In genomic region chr2:34920144-34920543, GRCm38 (mm10) we compare ENCODE assay signal across 21 mouse cellular contexts. TPM values are rescaled to one million over a fixed set of nuclear protein-coding genes. Genes with fewer than 3 reads are reported as not detected.
DNase-seq lines count a peak whose midpoint lies in the region; ATAC-seq and TF ChIP-seq lines count a peak whose summit lies in the region.
"Had no signal": no experiment of that assay in that cellular context is flagged by ENCODE, and none has a peak within 500 bp of the region (broad histone marks: within the 10 kb centered on the region; RNA-seq: fewer than 3 reads in every experiment).

No protein-coding gene starts in this region.

- no peaks in the 10 kb centered on the region for H3K9me3 ChIP-seq in heart, embryonic 15.5 days (replicated peaks)
- no peaks in the 10 kb centered on the region for H3K9me3 ChIP-seq in ES-Bruce4 (replicated peaks; ENCODE audit: control insufficient read depth, insufficient read depth, low read length, poor library complexity, severe bottlenecking)
- no peaks in the 10 kb centered on the region for H3K9me3 ChIP-seq in forebrain, embryonic 16.5 days (ENCODE audit: control insufficient read depth, low read length)
- H3K9me3 ChIP-seq: forebrain, embryonic 15.5 days; hindbrain, embryonic 15.5 days; intestine, embryonic 15.5 days had no signal

- TF ChIP-seq CTCF in ES-Bruce4 (IDR thresholded peaks at IDR 0.05; ENCODE audit: low read depth, low read length), result no peak

- H3K4me1 ChIP-seq in heart, embryonic 15.5 days (replicated peaks), result 0 out of 2 replicates have a peak, but pooled peaks cover 9% of the 10 kb centered on the region
- H3K4me1 ChIP-seq in ES-Bruce4 (ENCODE audit: control insufficient read depth, insufficient read depth, low read length), result peaks cover 14% of the 10 kb centered on the region
- no peaks in the 10 kb centered on the region for H3K4me1 ChIP-seq in forebrain, embryonic 16.5 days (replicated peaks; ENCODE audit: control insufficient read depth, insufficient read depth, low read length)
- H3K4me1 ChIP-seq: forebrain, embryonic 15.5 days; hindbrain, embryonic 15.5 days had no signal

- peak; percentile 67; the same call in 1 of the 2 replicates for TF ChIP-seq EP300 in ES-Bruce4 (IDR thresholded peaks at IDR 0.05; ENCODE audit: insufficient read depth, low read depth, low read length)

- no peak overlapping the region for H3K4me2 ChIP-seq in heart, embryonic 15.5 days
- no peak overlapping the region for H3K4me2 ChIP-seq in forebrain, embryonic 16.5 days (ENCODE audit: low read length)
- H3K4me2 ChIP-seq: forebrain, embryonic 15.5 days; hindbrain, embryonic 15.5 days; intestine, embryonic 15.5 days had no signal

- no peak overlapping the region for H3K27ac ChIP-seq in heart, embryonic 15.5 days
- H3K27ac ChIP-seq in ES-Bruce4 (ENCODE audit: insufficient read depth, low read length), result no peak overlapping the region
- H3K27ac ChIP-seq in forebrain, embryonic 16.5 days (ENCODE audit: low read length), result no peak overlapping the region
- H3K27ac ChIP-seq: forebrain, embryonic 15.5 days; hindbrain, embryonic 15.5 days; intestine, embryonic 15.5 days had no signal

- no peaks in the 10 kb centered on the region for H3K27me3 ChIP-seq in heart, embryonic 15.5 days
- no peaks in the 10 kb centered on the region for H3K27me3 ChIP-seq in ES-Bruce4 (ENCODE audit: control insufficient read depth, insufficient read depth, low read length, poor library complexity, severe bottlenecking)
- no peaks in the 10 kb centered on the region for H3K27me3 ChIP-seq in forebrain, embryonic 16.5 days (replicated peaks; ENCODE audit: control insufficient read depth, insufficient read depth, low read length)
- H3K27me3 ChIP-seq: intestine, embryonic 15.5 days had no signal

- WGBS in heart, embryonic 15.5 days, result 38% methylated on average over 2 of the region's 2 CpGs
- 70% methylated on average over 2 of the region's 2 CpGs for WGBS in forebrain, embryonic 16.5 days

- no peak overlapping the region for H3K9ac ChIP-seq in heart, embryonic 15.5 days
- H3K9ac ChIP-seq in ES-Bruce4 (ENCODE audit: low read depth, poor library complexity, severe bottlenecking), result no peak overlapping the region
- no peak overlapping the region for H3K9ac ChIP-seq in forebrain, embryonic 16.5 days (replicated peaks; ENCODE audit: low read depth, low read length)
- H3K9ac ChIP-seq: forebrain, embryonic 15.5 days; hindbrain, embryonic 15.5 days; intestine, embryonic 15.5 days had no signal

- DNase-seq in heart, postnatal 25 days (ENCODE audit: low spot score), result no peak
- DNase-seq in thymus, postnatal 14 days, result peak; percentile 78
- DNase-seq in left cerebral cortex, postnatal 25 days (ENCODE audit: low spot score in 2 of 2), result no peak
- DNase-seq in cerebellum, postnatal 4 days (ENCODE audit: low spot score in 2 of 2), result no peak
- DNase-seq: adrenal gland, postnatal 36 days; cerebellum, adult 2 months; cerebellum, postnatal 36 days; heart, postnatal 4 days; kidney, postnatal 4 days; layer of hippocampus, adult 9-11 months; liver; lung, postnatal 14 days had no signal

- TF ChIP-seq POLR2A in ES-Bruce4 (IDR thresholded peaks at IDR 0.05; ENCODE audit: insufficient read depth, low read length), result no peak

- no peaks in the 10 kb centered on the region for H3K36me3 ChIP-seq in heart, embryonic 15.5 days
- H3K36me3 ChIP-seq in ES-Bruce4 (ENCODE audit: control insufficient read depth, insufficient read depth, low read length, poor library complexity, severe bottlenecking), result no peaks in the 10 kb centered on the region
- no peaks in the 10 kb centered on the region for H3K36me3 ChIP-seq in forebrain, embryonic 16.5 days (ENCODE audit: control insufficient read depth, insufficient read depth)
- H3K36me3 ChIP-seq: forebrain, embryonic 15.5 days; hindbrain, embryonic 15.5 days; intestine, embryonic 15.5 days had no signal

- ATAC-seq in heart, embryonic 15.5 days (replicated peaks; ENCODE audit: insufficient number of reproducible peaks, insufficient read depth, low FRiP score, low read depth), result 0 out of 2 replicates have a peak, but pooled peaks have one; percentile 35
- ATAC-seq in megakaryocyte-erythroid progenitor cell, adult 5-6 weeks (replicated peaks; ENCODE audit: low FRiP score, low TSS enrichment, poor library complexity, severe bottlenecking), result 0 out of 2 replicates have a peak, but pooled peaks have one; percentile 22
- no peak for ATAC-seq in forebrain, embryonic 16.5 days
- ATAC-seq: forebrain, embryonic 15.5 days; intestine, embryonic 15.5 days had no signal

- H3K4me3 ChIP-seq in heart, embryonic 15.5 days, result no peak overlapping the region
- H3K4me3 ChIP-seq in ES-Bruce4 (ENCODE audit: low read depth, low read length), result no peak overlapping the region
- H3K4me3 ChIP-seq in forebrain, embryonic 16.5 days (replicated peaks; ENCODE audit: low read length), result no peak overlapping the region
- H3K4me3 ChIP-seq: forebrain, embryonic 15.5 days; hindbrain, embryonic 15.5 days; intestine, embryonic 15.5 days had no signal

- intact Hi-C loops in heart, postnatal 25 days (cut with DNase I), result no loop called here
- intact Hi-C loops in left cerebral cortex, postnatal 25 days (cut with DNase I), result no loop called here

RNA-seq across cellular contexts. Expression of gene Phf19, which starts 6.3 kb away (rescaled TPM):
- 1.9 and 3.3 TPM in 2 replicates for polyA plus RNA-seq in heart, embryonic 15.5 days (2015; fragmentation: Nextera tagmentation; extraction: Ambion mirVana)
- total RNA-seq in heart, postnatal 25 days (2021), result 1 to 10 TPM in 1 of 2 experiments, under 1 TPM in 1; 0.70 to 1.1 TPM
- 10.3 and 11.8 TPM in 2 replicates for polyA plus RNA-seq in ES-Bruce4 (2011; ENCODE audit: insufficient read depth, insufficient read length, low read depth, missing spikeins)
- total RNA-seq in megakaryocyte-erythroid progenitor cell, adult 5-6 weeks (2014; fragmentation: Nextera tagmentation), result 6.7 and 12.0 TPM in 2 replicates
- total RNA-seq in megakaryocyte-erythroid progenitor cell, adult 5-6 weeks (2017), result 2.6 and 3.2 TPM in 2 replicates
- 1 to 10 TPM; 1.3 to 1.6 TPM for total RNA-seq in left cerebral cortex, postnatal 25 days (2021)
- polyA plus RNA-seq in forebrain, embryonic 16.5 days (2015; fragmentation: Nextera tagmentation; extraction: Ambion mirVana), result 3.8 and 4.5 TPM in 2 replicates

RNA-seq across cellular contexts. Expression of gene Traf1, which starts 41.4 kb away (rescaled TPM):
- 1.4 and 4.3 TPM in 2 replicates for polyA plus RNA-seq in heart, embryonic 15.5 days (2015; fragmentation: Nextera tagmentation; extraction: Ambion mirVana)
- total RNA-seq in heart, postnatal 25 days (2021), result 1 to 10 TPM; 1.0 to 1.3 TPM
- polyA plus RNA-seq in ES-Bruce4 (2011; ENCODE audit: insufficient read depth, insufficient read length, low read depth, missing spikeins), result 1.2 and 5.1 TPM in 2 replicates
- total RNA-seq in megakaryocyte-erythroid progenitor cell, adult 5-6 weeks (2014; fragmentation: Nextera tagmentation), result 0.94 and 14.2 TPM in 2 replicates
- 0.38 and 5.5 TPM in 2 replicates for total RNA-seq in megakaryocyte-erythroid progenitor cell, adult 5-6 weeks (2017)
- total RNA-seq in left cerebral cortex, postnatal 25 days (2021), result 1 to 10 TPM in 1 of 2 experiments, under 1 TPM in 1; 0.57 to 2.1 TPM
- 1.3 and 1.8 TPM in 2 replicates for polyA plus RNA-seq in forebrain, embryonic 16.5 days (2015; fragmentation: Nextera tagmentation; extraction: Ambion mirVana)
- polyA plus RNA-seq: neural tube, embryonic 11.5 days had no signal

RNA-seq across cellular contexts. Expression of gene Psmd5, which starts 45.4 kb away (rescaled TPM):
- polyA plus RNA-seq in heart, embryonic 15.5 days (2015; fragmentation: Nextera tagmentation; extraction: Ambion mirVana), result 45.4 and 52.0 TPM in 2 replicates
- total RNA-seq in heart, postnatal 25 days (2021), result 10 to 100 TPM; 11.9 to 16.3 TPM
- polyA plus RNA-seq in ES-Bruce4 (2011; ENCODE audit: insufficient read depth, insufficient read length, low read depth, missing spikeins), result 63.9 and 77.6 TPM in 2 replicates
- 103 and 135 TPM in 2 replicates for total RNA-seq in megakaryocyte-erythroid progenitor cell, adult 5-6 weeks (2014; fragmentation: Nextera tagmentation)
- total RNA-seq in megakaryocyte-erythroid progenitor cell, adult 5-6 weeks (2017), result 41.4 and 42.0 TPM in 2 replicates
- 10 to 100 TPM; 33.3 to 38.0 TPM for total RNA-seq in left cerebral cortex, postnatal 25 days (2021)
- polyA plus RNA-seq in forebrain, embryonic 16.5 days (2015; fragmentation: Nextera tagmentation; extraction: Ambion mirVana), result 102 and 105 TPM in 2 replicates

RNA-seq across cellular contexts. Expression of gene Cutal, which starts 45.9 kb away (rescaled TPM):
- polyA plus RNA-seq in heart, embryonic 15.5 days (2015; fragmentation: Nextera tagmentation; extraction: Ambion mirVana), result 0.14 and 0.16 TPM in 2 replicates
- under 1 TPM; 0.57 to 0.98 TPM for total RNA-seq in heart, postnatal 25 days (2021)
- 1.9 and 7.4 TPM in 2 replicates for polyA plus RNA-seq in ES-Bruce4 (2011; ENCODE audit: insufficient read depth, insufficient read length, low read depth, missing spikeins)
- total RNA-seq in megakaryocyte-erythroid progenitor cell, adult 5-6 weeks (2014; fragmentation: Nextera tagmentation), result not detected in 2 replicates
- not detected in 2 replicates for total RNA-seq in megakaryocyte-erythroid progenitor cell, adult 5-6 weeks (2017)
- total RNA-seq in left cerebral cortex, postnatal 25 days (2021), result under 1 TPM; 0.25 to 0.41 TPM
- polyA plus RNA-seq in forebrain, embryonic 16.5 days (2015; fragmentation: Nextera tagmentation; extraction: Ambion mirVana), result 0.17 TPM in 1 of 2 replicates, not detected in the other
- total RNA-seq: midbrain, postnatal 0 days had no signal
- polyA plus RNA-seq: neural tube, embryonic 11.5 days had no signal
